Mouse (Mus musculus) midbrain, postnatal 0 days (tissue): Measurements from ENCODE around the gene Mosmo. TPM values are rescaled to one million over a fixed set of nuclear protein-coding genes. Genes with fewer than 3 reads are reported as not detected.

Source experiments
- ATAC-seq: fragments of 200-750 bp; cut with Nextera tagmentation; 2 replicates; pipeline ENCODE4 v1.8.0; 2017; ENCODE audit warnings: moderate number of reproducible peaks, mild to moderate bottlenecking, moderate TSS enrichment, moderate library complexity; ENCODE audit not compliant: low FRiP score
- DNase-seq: peaks from one replicate; pipeline ENCODE4 v3.0.0-alpha.2; 2015; ENCODE audit warnings: low spot score
- H3K27ac ChIP-seq: fragments of 300-500 bp; sonication (generic); 2 replicates; pipeline ENCODE4 v1.5.1; 2014; ENCODE audit warnings: low read depth, mild to moderate bottlenecking, low read length, mixed read lengths
- H3K27me3 ChIP-seq: fragments of 300-500 bp; sonication (generic); 2 replicates; pipeline ENCODE4 v1.6.1; 2014; ENCODE audit warnings: low read length, control low read depth, mixed read lengths; ENCODE audit not compliant: insufficient read depth
- H3K36me3 ChIP-seq: fragments of 300-500 bp; sonication (generic); 2 replicates; pipeline ENCODE4 v1.6.1; 2014; ENCODE audit warnings: low read length, control low read depth, mixed read lengths; ENCODE audit not compliant: insufficient read depth
- H3K4me1 ChIP-seq: fragments of 300-500 bp; sonication (generic); 2 replicates; pipeline ENCODE4 v1.6.1; 2014; ENCODE audit warnings: mild to moderate bottlenecking, control low read depth, antibody characterized with exemption, low read length, mixed read lengths; ENCODE audit not compliant: insufficient read depth
- H3K4me2 ChIP-seq: fragments of 300-500 bp; sonication (generic); 2 replicates; pipeline ENCODE4 v1.6.1; 2014; ENCODE audit warnings: low read depth, mild to moderate bottlenecking, low read length, mixed read lengths; ENCODE audit not compliant: poor library complexity, severe bottlenecking
- H3K4me3 ChIP-seq: fragments of 300-500 bp; sonication (generic); 2 replicates; pipeline ENCODE4 v1.5.1; 2014; ENCODE audit warnings: low read depth, mild to moderate bottlenecking, low read length, moderate library complexity
- H3K9ac ChIP-seq: fragments of 300-500 bp; sonication (generic); replicated peaks from 2 replicates; pipeline ENCODE4 v1.6.1; 2014; ENCODE audit warnings: mild to moderate bottlenecking, low read length, moderate library complexity, mixed read lengths; ENCODE audit not compliant: poor library complexity, severe bottlenecking
- H3K9me3 ChIP-seq: fragments of 300-500 bp; sonication (generic); 2 replicates; pipeline ENCODE4 v1.6.1; 2016; ENCODE audit warnings: low read length, control low read depth
- CTCF ChIP-seq: IDR thresholded peaks from 2 replicates; pipeline ENCODE4 v1.5.1; 2016; ENCODE audit warnings: antibody characterized with exemption, mild to moderate bottlenecking
- WGBS: fragments of 180-500 bp; shearing (Covaris S2); extraction: QIAGEN DNeasy Blood & Tissue Kit; methylation state at CpG from one replicate; pipeline ENCODE4 v1.1.7; 2014; 5-methylcytosine and 5-hydroxymethylcytosine counted together
- polyA plus RNA-seq: library from polyadenylated mRNA; unstranded; fragments of >200 nt; fragmentation: Nextera tagmentation; extraction: Ambion mirVana; gene quantifications from 2 replicates; pipeline ENCODE4 v1.2.1, GENCODE M21; 2015
- total RNA-seq: library from RNA; depleted of rRNA; stranded (reverse); fragments of >200 nt; gene quantifications from 2 replicates; pipeline ENCODE4 v1.2.3, GENCODE M21; 2014

Gene Mosmo
- total and polyA plus RNA-seq, 2 experiments from 2014 or later: 11.5 to 21.2 TPM

GRCm38 (mm10) chr7:120722839-120723278, 45.4 kb downstream of the Mosmo start:
- H3K9me3 ChIP-seq: no peaks in the 10 kb centered on the region
- peak overlapping the region; percentile 23; the same call in 1 of the 2 replicates for H3K4me2 ChIP-seq
- TF ChIP-seq CTCF: no peak
- H3K4me3 ChIP-seq: no peak overlapping the region
- H3K9ac ChIP-seq: no peak overlapping the region
- H3K27ac ChIP-seq: peak overlapping the region; percentile 69
- WGBS: 29% methylated on average over 8 of the region's 8 CpGs
- H3K36me3 ChIP-seq: peaks cover under 1% of the 10 kb centered on the region; the same call in 1 of the 2 replicates
- peaks cover 4% of the 10 kb centered on the region; the same call in 1 of the 2 replicates for H3K4me1 ChIP-seq
- DNase-seq: peak; percentile 19
- H3K27me3 ChIP-seq: no peaks in the 10 kb centered on the region
- ATAC-seq: peak; percentile 58

GRCm38 (mm10) chr7:120727581-120727980, 50.2 kb downstream of the Mosmo start:
- Histone ChIP-seq H3K4me2 (no peak overlapping the region), H3K9ac (no peak overlapping the region), H3K9me3 (no peaks in the 10 kb centered on the region), H3K36me3 (peaks cover 4% of the 10 kb centered on the region; the same call in 1 of the 2 replicates), H3K27ac (no peak overlapping the region), H3K4me1 (peaks cover 3% of the 10 kb centered on the region; the same call in 1 of the 2 replicates), H3K27me3 (no peaks in the 10 kb centered on the region), H3K4me3 (no peak overlapping the region)
- ATAC-seq (no peak), DNase-seq (no peak)
- TF ChIP-seq CTCF: peak; percentile 59
- WGBS: 85% methylated on average over 3 of the region's 3 CpGs

GRCm38 (mm10) chr7:120729635-120730034, 52.2 kb downstream of the Mosmo start:
- Histone ChIP-seq H3K27me3 (no peaks in the 10 kb centered on the region), H3K9me3 (no peaks in the 10 kb centered on the region), H3K36me3 (peaks cover 4% of the 10 kb centered on the region; the same call in 1 of the 2 replicates), H3K4me1 (no peaks in the 10 kb centered on the region), H3K27ac (no peak overlapping the region), H3K4me3 (no peak overlapping the region), H3K9ac (no peak overlapping the region), H3K4me2 (no peak overlapping the region)
- TF ChIP-seq CTCF: no peak
- no peak for ATAC-seq
- WGBS: 86% methylated on average over 5 of the region's 5 CpGs
- no peak for DNase-seq

GRCm38 (mm10) chr7:120732906-120733305, 55.5 kb downstream of the Mosmo start:
- WGBS: 79% methylated on average over 7 of the region's 7 CpGs
- no peak for DNase-seq
- no peak for ATAC-seq
- H3K36me3 ChIP-seq: peaks cover 3% of the 10 kb centered on the region; the same call in 1 of the 2 replicates
- no peak overlapping the region for H3K4me3 ChIP-seq
- H3K4me1 ChIP-seq: no peaks in the 10 kb centered on the region
- no peak overlapping the region for H3K9ac ChIP-seq
- H3K4me2 ChIP-seq: no peak overlapping the region
- TF ChIP-seq CTCF: no peak
- H3K27ac ChIP-seq: no peak overlapping the region
- no peaks in the 10 kb centered on the region for H3K27me3 ChIP-seq
- H3K9me3 ChIP-seq: no peaks in the 10 kb centered on the region

GRCm38 (mm10) chr7:120739018-120739417, 61.6 kb downstream of the Mosmo start, which contains the start of gene Vwa3a:
Gene Vwa3a, plus strand, starts transcription at chr7:120739318.
- Histone ChIP-seq H3K4me2 (no peak within 1 kb of the TSS; the same call in 1 of the 2 replicates), H3K4me1 (no peaks in the 10 kb centered on the region), H3K27me3 (no peaks in the 10 kb centered on the region), H3K9me3 (no peaks in the 10 kb centered on the region), H3K9ac (no peak within 1 kb of the TSS), H3K36me3 (no peaks in the 10 kb centered on the region), H3K4me3 (no peak within 1 kb of the TSS), H3K27ac (no peak within 1 kb of the TSS)
- ATAC-seq (no peak), DNase-seq (no peak)
- WGBS: 79% methylated on average over 6 of the region's 6 CpGs
- TF ChIP-seq CTCF: no peak

GRCm38 (mm10) chr7:120739558-120740101, 62.2 kb downstream of the Mosmo start:
- Histone ChIP-seq H3K9ac (no peak overlapping the region), H3K9me3 (no peaks in the 10 kb centered on the region), H3K36me3 (no peaks in the 10 kb centered on the region), H3K4me3 (no peak overlapping the region), H3K27ac (no peak overlapping the region), H3K27me3 (no peaks in the 10 kb centered on the region), H3K4me2 (no peak overlapping the region; the same call in 1 of the 2 replicates), H3K4me1 (no peaks in the 10 kb centered on the region)
- WGBS: 7% methylated on average over 5 of the region's 5 CpGs
- peak; percentile 24 for TF ChIP-seq CTCF
- peak; percentile 31 for DNase-seq
- ATAC-seq: 0 out of 2 replicates have a peak, but pooled peaks have one; percentile 45
